Mouse (Mus musculus): ENCODE data around the gene Rimbp3.

GRCm38 (mm10) chr16:17234916-17235665 lies 26.7 kb downstream of the Rimbp3 start:
- TF ChIP-seq CTCF (IDR thresholded peaks at IDR 0.05; ENCODE audit: insufficient read depth, low read length): no peak
- no peak for TF ChIP-seq POLR2A (IDR thresholded peaks at IDR 0.05; ENCODE audit: borderline replicate concordance, extremely low read depth, low read depth, low read length)
